Mouse (Mus musculus) T-helper 17 cell (primary cell): ENCODE measurements around the gene Ift43.

Source experiments
- in situ Hi-C, 2 experiments: fragments of 300-600 bp; cut with MboI, MseI; formaldehyde crosslinking; loops; 1 replicate in 1 of 2; 2 replicates in 1 of 2; pipeline ENCODE4 v1.15.1; 2025; ENCODE audit warnings: high pct_unique_total_duplicates in 2 of 2

Ift43 gene

GRCm38 (mm10) chr12:86077736-86078135 is 4.6 kb upstream of the Ift43 start:
- in situ Hi-C loops: loop anchor here (5.0 to 25.0 kb wide), 4 partner anchors 50 to 215 kb away; no protein-coding TSS in a partner anchor

- in situ Hi-C loops: loop anchor here (5.0 to 25.0 kb wide), 4 partner anchors 51 to 216 kb away; no protein-coding TSS in a partner anchor
Observed at GRCm38 (mm10) chr12:86078176-86078552, 4.2 kb upstream of the Ift43 start.

GRCm38 (mm10) chr12:86078553-86079201 is 3.7 kb upstream of the Ift43 start, which contains the start of gene Tgfb3:
Gene Tgfb3 (minus strand): TSS chr12:86079041.
- in situ Hi-C loops: loop anchor here (5.0 to 25.0 kb wide), 4 partner anchors 51 to 216 kb away; no protein-coding TSS in a partner anchor

- in situ Hi-C loops: loop anchor here (5.0 to 25.0 kb wide), 4 partner anchors 52 to 217 kb away; no protein-coding TSS in a partner anchor
Observed at GRCm38 (mm10) chr12:86079202-86079667, 3.1 kb upstream of the Ift43 start.

GRCm38 (mm10) chr12:86085873-86086272 is 3.5 kb downstream of the Ift43 start:
- in situ Hi-C loops: loop anchor here in 1 of 2 experiments (25.0 kb wide), 1 partner anchor 224 kb away; no protein-coding TSS in a partner anchor

GRCm38 (mm10) chr12:86086550-86086949 is 4.2 kb downstream of the Ift43 start:
- in situ Hi-C loops: loop anchor here in 1 of 2 experiments (25.0 kb wide), 1 partner anchor 224 kb away; no protein-coding TSS in a partner anchor

GRCm38 (mm10) chr12:86088042-86088441 is 5.7 kb downstream of the Ift43 start:
- in situ Hi-C loops: loop anchor here in 1 of 2 experiments (25.0 kb wide), 1 partner anchor 226 kb away; no protein-coding TSS in a partner anchor

- in situ Hi-C loops: loop anchor here in 1 of 2 experiments (25.0 kb wide), 1 partner anchor 228 kb away; no protein-coding TSS in a partner anchor
Observed at GRCm38 (mm10) chr12:86090764-86091163, 8.4 kb downstream of the Ift43 start.

GRCm38 (mm10) chr12:86091601-86092132 is 9.3 kb downstream of the Ift43 start:
- in situ Hi-C loops: loop anchor here in 1 of 2 experiments (25.0 kb wide), 1 partner anchor 229 kb away; no protein-coding TSS in a partner anchor

GRCm38 (mm10) chr12:86094075-86094474 is 11.7 kb downstream of the Ift43 start:
- in situ Hi-C loops: loop anchor here in 1 of 2 experiments (25.0 kb wide), 1 partner anchor 232 kb away; no protein-coding TSS in a partner anchor

- in situ Hi-C loops: loop anchor here in 1 of 2 experiments (25.0 kb wide), 1 partner anchor 234 kb away; no protein-coding TSS in a partner anchor
Observed at GRCm38 (mm10) chr12:86095806-86096205, 13.5 kb downstream of the Ift43 start.

GRCm38 (mm10) chr12:86097781-86098180 is 15.4 kb downstream of the Ift43 start:
- in situ Hi-C loops: loop anchor here in 1 of 2 experiments (25.0 kb wide), 1 partner anchor 235 kb away; no protein-coding TSS in a partner anchor

GRCm38 (mm10) chr12:86100711-86101110 is 18.4 kb downstream of the Ift43 start:
- in situ Hi-C loops: no loop called here

- in situ Hi-C loops: no loop called here
Observed at GRCm38 (mm10) chr12:86102686-86103085, 20.3 kb downstream of the Ift43 start.

- in situ Hi-C loops: no loop called here
Observed at GRCm38 (mm10) chr12:86103391-86103790, 21.1 kb downstream of the Ift43 start.

GRCm38 (mm10) chr12:86103852-86104251 is 21.5 kb downstream of the Ift43 start:
- in situ Hi-C loops: no loop called here

- in situ Hi-C loops: no loop called here
Observed at GRCm38 (mm10) chr12:86104297-86104696, 22.0 kb downstream of the Ift43 start.

GRCm38 (mm10) chr12:86105546-86105945 is 23.2 kb downstream of the Ift43 start:
- in situ Hi-C loops: no loop called here

- in situ Hi-C loops: no loop called here
Observed at GRCm38 (mm10) chr12:86106086-86106485, 23.7 kb downstream of the Ift43 start.

GRCm38 (mm10) chr12:86107645-86108044 is 25.3 kb downstream of the Ift43 start:
- in situ Hi-C loops: no loop called here

- in situ Hi-C loops: no loop called here
Observed at GRCm38 (mm10) chr12:86109531-86109930, 27.2 kb downstream of the Ift43 start.

GRCm38 (mm10) chr12:86110637-86111036 is 28.3 kb downstream of the Ift43 start:
- in situ Hi-C loops: no loop called here
